Mouse (Mus musculus) embryonic fibroblast, embryonic 13.5 days (primary cell): Measurements from ENCODE around the gene Grik2.

Source experiments
- CTCF ChIP-seq: IDR thresholded peaks from 2 replicates; pipeline ENCODE4 v1.5.1; 2011; ENCODE audit warnings: mild to moderate bottlenecking, control low read depth, low read length, moderate library complexity, borderline replicate concordance; ENCODE audit not compliant: insufficient read depth
- POLR2A ChIP-seq: IDR thresholded peaks from 2 replicates; pipeline ENCODE4 v1.6.1; 2011; ENCODE audit warnings: low read depth, mild to moderate bottlenecking, control low read depth, low read length, moderate library complexity

GRCm38 (mm10) chr10:49704446-49704845, 84.1 kb downstream of the Grik2 start:
- TF ChIP-seq CTCF = no peak
- no peak for TF ChIP-seq POLR2A
